Mouse (Mus musculus): ENCODE measurements around the gene Psma5.

Gene Psma5

GRCm38 (mm10) chr3:108304747-108305146 is 48.0 kb downstream of the Psma5 start:
- in situ Hi-C loops (cut with MboI; ENCODE audit: low sequenced_read_pairs), result no loop called here

GRCm38 (mm10) chr3:108306387-108306786 is 49.7 kb downstream of the Psma5 start:
- in situ Hi-C loops (cut with MboI; ENCODE audit: low sequenced_read_pairs), result no loop called here

- in situ Hi-C loops (cut with MboI; ENCODE audit: low sequenced_read_pairs), result no loop called here
These were observed 50.8 kb downstream of the Psma5 start for GRCm38 (mm10) chr3:108307485-108307884.

- in situ Hi-C loops (cut with MboI; ENCODE audit: low sequenced_read_pairs), result no loop called here
These were observed 54.2 kb downstream of the Psma5 start for GRCm38 (mm10) chr3:108310921-108311341.

- in situ Hi-C loops (cut with MboI; ENCODE audit: low sequenced_read_pairs), result no loop called here
These were observed 55.0 kb downstream of the Psma5 start for GRCm38 (mm10) chr3:108311688-108312087.

GRCm38 (mm10) chr3:108312414-108312813 is 55.7 kb downstream of the Psma5 start:
- in situ Hi-C loops (cut with MboI; ENCODE audit: low sequenced_read_pairs), result no loop called here

- in situ Hi-C loops (cut with MboI; ENCODE audit: low sequenced_read_pairs), result no loop called here
These were observed 56.4 kb downstream of the Psma5 start for GRCm38 (mm10) chr3:108313138-108313537.

- in situ Hi-C loops (cut with MboI; ENCODE audit: low sequenced_read_pairs), result no loop called here
These were observed 57.4 kb downstream of the Psma5 start for GRCm38 (mm10) chr3:108314038-108314675.

GRCm38 (mm10) chr3:108318517-108318916 is 61.8 kb downstream of the Psma5 start:
- in situ Hi-C loops (cut with MboI; ENCODE audit: low sequenced_read_pairs), result no loop called here

- in situ Hi-C loops (cut with MboI; ENCODE audit: low sequenced_read_pairs), result no loop called here
These were observed 64.9 kb downstream of the Psma5 start for GRCm38 (mm10) chr3:108321671-108322070.

- in situ Hi-C loops (cut with MboI; ENCODE audit: low sequenced_read_pairs), result no loop called here
These were observed 65.4 kb downstream of the Psma5 start for GRCm38 (mm10) chr3:108322136-108322535.

GRCm38 (mm10) chr3:108322962-108323361 is 66.2 kb downstream of the Psma5 start:
- in situ Hi-C loops (cut with MboI; ENCODE audit: low sequenced_read_pairs), result no loop called here

- in situ Hi-C loops (cut with MboI; ENCODE audit: low sequenced_read_pairs), result no loop called here
These were observed 68.1 kb downstream of the Psma5 start for GRCm38 (mm10) chr3:108324837-108325236.

- in situ Hi-C loops (cut with MboI; ENCODE audit: low sequenced_read_pairs), result no loop called here
These were observed 68.8 kb downstream of the Psma5 start for GRCm38 (mm10) chr3:108325521-108325920.

GRCm38 (mm10) chr3:108327275-108327674 is 70.5 kb downstream of the Psma5 start:
- in situ Hi-C loops (cut with MboI; ENCODE audit: low sequenced_read_pairs), result no loop called here

- in situ Hi-C loops (cut with MboI; ENCODE audit: low sequenced_read_pairs), result no loop called here
These were observed 71.2 kb downstream of the Psma5 start for GRCm38 (mm10) chr3:108327916-108328315.

GRCm38 (mm10) chr3:108328441-108328841 is 71.7 kb downstream of the Psma5 start:
- in situ Hi-C loops (cut with MboI; ENCODE audit: low sequenced_read_pairs), result no loop called here

Measured in CH12F3 (cell line).